15 mouse cellular contexts compared by ENCODE assay signal in genomic region chr5:120558041-120558440, GRCm38 (mm10). TPM values are rescaled to one million over a fixed set of nuclear protein-coding genes. Genes with fewer than 3 reads are reported as not detected.
DNase-seq lines count a peak whose midpoint lies in the region; ATAC-seq and TF ChIP-seq lines count a peak whose summit lies in the region.
"Had no signal": no experiment of that assay in that cellular context is flagged by ENCODE, and none has a peak within 500 bp of the region (broad histone marks: within the 10 kb centered on the region; RNA-seq: fewer than 3 reads in every experiment).

No protein-coding gene starts in this region.

- DNase-seq in cerebellum, adult 9-11 months = peak; percentile 60
- DNase-seq in layer of hippocampus, adult 2 months (ENCODE audit: low spot score in 2 of 2) = no peak
- no peak for DNase-seq in layer of hippocampus, postnatal 25 days (ENCODE audit: extremely low spot score in 1 of 2, low spot score in 1 of 2)
- no peak for DNase-seq in embryonic facial prominence, embryonic 10.5 days (ENCODE audit: low spot score)
- no peak for DNase-seq in liver, embryonic 13.5 days
- no peak for DNase-seq in spleen, adult 18-20 months
- DNase-seq: heart, postnatal 10 days; right cerebral cortex, postnatal 4 days; thymus, adult 18-20 months had no signal

- H3K4me2 ChIP-seq in liver, embryonic 13.5 days = peak overlapping the region; percentile 53; the same call in 1 of the 2 replicates
- H3K4me2 ChIP-seq in midbrain, embryonic 13.5 days (replicated peaks) = no peak overlapping the region
- H3K4me2 ChIP-seq: limb, embryonic 15.5 days had no signal

- peaks cover 46% of the 10 kb centered on the region for H3K36me3 ChIP-seq in embryonic facial prominence, embryonic 10.5 days (replicated peaks)
- peaks cover 58% of the 10 kb centered on the region for H3K36me3 ChIP-seq in liver, embryonic 13.5 days
- peaks cover 30% of the 10 kb centered on the region for H3K36me3 ChIP-seq in midbrain, embryonic 13.5 days

- H3K27me3 ChIP-seq in embryonic facial prominence, embryonic 10.5 days (replicated peaks; ENCODE audit: low read depth, poor library complexity, severe bottlenecking) = no peaks in the 10 kb centered on the region
- H3K27me3 ChIP-seq in liver, embryonic 13.5 days = no peaks in the 10 kb centered on the region
- H3K27me3 ChIP-seq in midbrain, embryonic 13.5 days = no peaks in the 10 kb centered on the region
- H3K27me3 ChIP-seq: limb, embryonic 15.5 days; neural tube, embryonic 12.5 days had no signal

- no peak overlapping the region for H3K4me3 ChIP-seq in layer of hippocampus, adult 2 months
- no peak overlapping the region for H3K4me3 ChIP-seq in embryonic facial prominence, embryonic 10.5 days
- H3K4me3 ChIP-seq in liver, embryonic 13.5 days (replicated peaks) = peak overlapping the region; percentile 49; the same call in 1 of the 2 replicates
- H3K4me3 ChIP-seq in midbrain, embryonic 13.5 days (replicated peaks) = no peak overlapping the region
- H3K4me3 ChIP-seq: heart, adult 2 months; limb, embryonic 15.5 days; neural tube, embryonic 12.5 days had no signal

- no peak for TF ChIP-seq CTCF in layer of hippocampus, adult 2 months (conservative IDR thresholded peaks at IDR 0.05)

- no peaks in the 10 kb centered on the region for H3K9me3 ChIP-seq in embryonic facial prominence, embryonic 10.5 days
- H3K9me3 ChIP-seq in liver, embryonic 13.5 days (replicated peaks) = no peaks in the 10 kb centered on the region
- H3K9me3 ChIP-seq in midbrain, embryonic 13.5 days = no peaks in the 10 kb centered on the region
- H3K9me3 ChIP-seq: limb, embryonic 15.5 days; neural tube, embryonic 12.5 days had no signal

- peak overlapping the region; percentile 39; the same call in 1 of the 2 replicates for H3K27ac ChIP-seq in layer of hippocampus, adult 2 months
- H3K27ac ChIP-seq in embryonic facial prominence, embryonic 10.5 days (replicated peaks) = 0 out of 2 replicates have a peak overlapping the region, but pooled peaks have one; percentile 3
- peak overlapping the region; percentile 79; the same call in 1 of the 2 replicates for H3K27ac ChIP-seq in liver, embryonic 13.5 days
- H3K27ac ChIP-seq in midbrain, embryonic 13.5 days = no peak overlapping the region
- H3K27ac ChIP-seq: heart, adult 2 months; limb, embryonic 15.5 days; neural tube, embryonic 12.5 days had no signal

- WGBS in embryonic facial prominence, embryonic 10.5 days = 76% methylated on average over 8 of the region's 8 CpGs
- WGBS in liver, embryonic 13.5 days (ENCODE audit: insufficient replicate concordance) = 76% methylated on average over 8 of the region's 8 CpGs
- 71% methylated on average over 8 of the region's 8 CpGs for WGBS in midbrain, embryonic 13.5 days

- ATAC-seq in cerebellum, adult (ENCODE audit: insufficient number of reproducible peaks, low FRiP score, low TSS enrichment) = no peak
- ATAC-seq in liver, embryonic 13.5 days (ENCODE audit: low read depth) = no peak
- no peak for ATAC-seq in midbrain, embryonic 13.5 days
- ATAC-seq: forebrain, embryonic 14.5 days had no signal

- H3K4me1 ChIP-seq in embryonic facial prominence, embryonic 10.5 days = peaks cover 51% of the 10 kb centered on the region
- peaks cover 53% of the 10 kb centered on the region for H3K4me1 ChIP-seq in liver, embryonic 13.5 days (replicated peaks)
- H3K4me1 ChIP-seq in midbrain, embryonic 13.5 days (replicated peaks) = peaks cover 30% of the 10 kb centered on the region

- H3K9ac ChIP-seq in liver, embryonic 13.5 days = no peak overlapping the region
- no peak overlapping the region for H3K9ac ChIP-seq in midbrain, embryonic 13.5 days (replicated peaks)
- H3K9ac ChIP-seq: limb, embryonic 15.5 days; neural tube, embryonic 12.5 days had no signal

RNA-seq across cellular contexts. Expression of gene Tpcn1, which starts 30.4 kb away (rescaled TPM):
- 10 to 100 TPM; 34.8 to 40.8 TPM for total RNA-seq in layer of hippocampus, adult 2 months (2021)
- total RNA-seq in layer of hippocampus, postnatal 25 days (2021) = 10 to 100 TPM; 31.0 to 39.9 TPM
- 11.9 and 12.3 TPM in 2 replicates for polyA plus RNA-seq in embryonic facial prominence, embryonic 10.5 days (2016; fragmentation: Nextera tagmentation; extraction: Ambion mirVana)
- 21.4 and 22.7 TPM in 2 replicates for polyA plus RNA-seq in liver, embryonic 13.5 days (2015; fragmentation: Nextera tagmentation; extraction: Ambion mirVana)
- polyA plus RNA-seq in midbrain, embryonic 13.5 days (2015; fragmentation: Nextera tagmentation; extraction: Ambion mirVana) = 12.6 and 15.6 TPM in 2 replicates

RNA-seq across cellular contexts. Expression of gene Iqcd, which starts 30.8 kb away (rescaled TPM):
- 1 to 10 TPM in 1 of 2 experiments, under 1 TPM in 1; 1.00 to 1.2 TPM for total RNA-seq in layer of hippocampus, adult 2 months (2021)
- under 1 TPM; 0.79 to 0.80 TPM for total RNA-seq in layer of hippocampus, postnatal 25 days (2021)
- polyA plus RNA-seq in embryonic facial prominence, embryonic 10.5 days (2016; fragmentation: Nextera tagmentation; extraction: Ambion mirVana) = 0.65 and 0.81 TPM in 2 replicates
- 1.8 and 1.9 TPM in 2 replicates for polyA plus RNA-seq in liver, embryonic 13.5 days (2015; fragmentation: Nextera tagmentation; extraction: Ambion mirVana)
- polyA plus RNA-seq in midbrain, embryonic 13.5 days (2015; fragmentation: Nextera tagmentation; extraction: Ambion mirVana) = 1.4 and 2.0 TPM in 2 replicates
- total RNA-seq: heart, adult 2 months had no signal

RNA-seq across cellular contexts. Expression of gene Slc8b1, which starts 47.1 kb away (rescaled TPM):
- total RNA-seq in layer of hippocampus, adult 2 months (2021) = 10 to 100 TPM in 1 of 2 experiments, 1 to 10 TPM in 1; 8.7 to 12.1 TPM
- 10 to 100 TPM in 1 of 2 experiments, 1 to 10 TPM in 1; 6.5 to 14.3 TPM for total RNA-seq in layer of hippocampus, postnatal 25 days (2021)
- 4.1 and 5.2 TPM in 2 replicates for polyA plus RNA-seq in embryonic facial prominence, embryonic 10.5 days (2016; fragmentation: Nextera tagmentation; extraction: Ambion mirVana)
- polyA plus RNA-seq in liver, embryonic 13.5 days (2015; fragmentation: Nextera tagmentation; extraction: Ambion mirVana) = 4.0 and 4.7 TPM in 2 replicates
- 2.3 and 2.4 TPM in 2 replicates for polyA plus RNA-seq in midbrain, embryonic 13.5 days (2015; fragmentation: Nextera tagmentation; extraction: Ambion mirVana)

RNA-seq across cellular contexts. Expression of gene Rita1, which starts 54.3 kb away (rescaled TPM):
- 10 to 100 TPM; 23.7 to 28.0 TPM for total RNA-seq in layer of hippocampus, adult 2 months (2021)
- 10 to 100 TPM; 23.9 to 25.5 TPM for total RNA-seq in layer of hippocampus, postnatal 25 days (2021)
- 19.4 and 20.1 TPM in 2 replicates for polyA plus RNA-seq in embryonic facial prominence, embryonic 10.5 days (2016; fragmentation: Nextera tagmentation; extraction: Ambion mirVana)
- 5.7 and 6.5 TPM in 2 replicates for polyA plus RNA-seq in liver, embryonic 13.5 days (2015; fragmentation: Nextera tagmentation; extraction: Ambion mirVana)
- polyA plus RNA-seq in midbrain, embryonic 13.5 days (2015; fragmentation: Nextera tagmentation; extraction: Ambion mirVana) = 23.0 and 23.9 TPM in 2 replicates

RNA-seq across cellular contexts. Expression of gene Ddx54, which starts 54.5 kb away (rescaled TPM):
- 10 to 100 TPM; 36.8 to 37.2 TPM for total RNA-seq in layer of hippocampus, adult 2 months (2021)
- total RNA-seq in layer of hippocampus, postnatal 25 days (2021) = 10 to 100 TPM; 40.7 to 42.5 TPM
- polyA plus RNA-seq in embryonic facial prominence, embryonic 10.5 days (2016; fragmentation: Nextera tagmentation; extraction: Ambion mirVana) = 62.3 and 64.3 TPM in 2 replicates
- polyA plus RNA-seq in liver, embryonic 13.5 days (2015; fragmentation: Nextera tagmentation; extraction: Ambion mirVana) = 22.9 and 26.0 TPM in 2 replicates
- 43.9 and 44.3 TPM in 2 replicates for polyA plus RNA-seq in midbrain, embryonic 13.5 days (2015; fragmentation: Nextera tagmentation; extraction: Ambion mirVana)
